Mouse (Mus musculus) neural tube, embryonic 13.5 days (tissue): ENCODE measurements around the gene Ppp6r1. TPM values are rescaled to one million over a fixed set of nuclear protein-coding genes. Genes with fewer than 3 reads are reported as not detected.

Experiments used
- ATAC-seq: fragments of 200-750 bp; cut with Nextera tagmentation; 2 replicates; pipeline ENCODE4 v1.8.0; 2017; ENCODE audit warnings: low read depth, mild to moderate bottlenecking, moderate TSS enrichment, moderate library complexity
- H3K27ac ChIP-seq: fragments of 300-500 bp; sonication (generic); replicated peaks from 2 replicates; pipeline ENCODE4 v1.5.1; 2015; ENCODE audit warnings: moderate library complexity, mild to moderate bottlenecking, inconsistent platforms
- H3K27me3 ChIP-seq: fragments of 300-500 bp; sonication (generic); 2 replicates; pipeline ENCODE4 v1.6.1; 2015; ENCODE audit warnings: mild to moderate bottlenecking, inconsistent platforms
- H3K36me3 ChIP-seq: fragments of 300-500 bp; sonication (generic); 2 replicates; pipeline ENCODE4 v1.6.1; 2015; ENCODE audit warnings: mild to moderate bottlenecking, inconsistent platforms
- H3K4me1 ChIP-seq: fragments of 300-500 bp; sonication (generic); replicated peaks from 2 replicates; pipeline ENCODE4 v1.6.1; 2015; ENCODE audit warnings: inconsistent platforms
- H3K4me2 ChIP-seq: fragments of 300-500 bp; sonication (generic); 2 replicates; pipeline ENCODE4 v1.6.1; 2015; ENCODE audit warnings: inconsistent platforms, mild to moderate bottlenecking, moderate library complexity
- H3K4me3 ChIP-seq: fragments of 300-500 bp; sonication (generic); 2 replicates; pipeline ENCODE4 v1.5.1; 2015; ENCODE audit warnings: mild to moderate bottlenecking, inconsistent platforms
- H3K9ac ChIP-seq: fragments of 300-500 bp; sonication (generic); 2 replicates; pipeline ENCODE4 v1.6.1; 2015; ENCODE audit warnings: moderate library complexity, mild to moderate bottlenecking, inconsistent platforms
- H3K9me3 ChIP-seq: fragments of 300-500 bp; sonication (generic); 2 replicates; pipeline ENCODE4 v1.6.1; 2016; ENCODE audit warnings: inconsistent platforms
- WGBS: fragments of 180-500 bp; shearing (Covaris S2); methylation state at CpG from one replicate; pipeline ENCODE4 v1.1.7; 2015; 5-methylcytosine and 5-hydroxymethylcytosine counted together
- polyA plus RNA-seq: library from polyadenylated mRNA; unstranded; fragments of >200 nt; fragmentation: Nextera tagmentation; extraction: Ambion mirVana; gene quantifications from 2 replicates; pipeline ENCODE4 v1.2.1, GENCODE M21; 2015

The Ppp6r1 gene
- polyA plus RNA-seq, 1 experiment from 2014 or later, result 10.3 TPM

- Histone ChIP-seq H3K36me3 (0 out of 2 replicates have a peak, but pooled peaks cover 10% of the 10 kb centered on the region), H3K27ac (no peak overlapping the region), H3K27me3 (no peaks in the 10 kb centered on the region), H3K4me3 (peak overlapping the region; percentile 90), H3K4me1 (peaks cover 75% of the 10 kb centered on the region), H3K9ac (peak overlapping the region; percentile 96), H3K4me2 (peak overlapping the region; percentile 98), H3K9me3 (no peaks in the 10 kb centered on the region)
- ATAC-seq, result no peak
- 68% methylated on average over 1 of the region's 1 CpGs for WGBS
These were observed 2.0 kb downstream of the Ppp6r1 start for GRCm38 (mm10) chr7:4656818-4657217.

GRCm38 (mm10) chr7:4655916-4656315, 2.9 kb downstream of the Ppp6r1 start:
- no peak for ATAC-seq
- Histone ChIP-seq H3K27me3 (no peaks in the 10 kb centered on the region), H3K27ac (no peak overlapping the region), H3K9ac (0 out of 2 replicates have a peak overlapping the region, but pooled peaks have one; percentile 32), H3K9me3 (no peaks in the 10 kb centered on the region), H3K4me2 (peak overlapping the region; percentile 98; the same call in 1 of the 2 replicates), H3K4me1 (peaks cover 82% of the 10 kb centered on the region), H3K36me3 (peaks cover 16% of the 10 kb centered on the region; the same call in 1 of the 2 replicates), H3K4me3 (no peak overlapping the region)
- 72% methylated on average over 1 of the region's 1 CpGs for WGBS

- Histone ChIP-seq H3K27ac (no peak overlapping the region), H3K4me3 (no peak overlapping the region), H3K4me1 (peaks cover 78% of the 10 kb centered on the region), H3K9ac (no peak overlapping the region), H3K9me3 (no peaks in the 10 kb centered on the region), H3K4me2 (no peak overlapping the region), H3K27me3 (no peaks in the 10 kb centered on the region), H3K36me3 (peaks cover 16% of the 10 kb centered on the region; the same call in 1 of the 2 replicates)
- ATAC-seq, result no peak
- WGBS, result 91% methylated on average over 4 of the region's 4 CpGs
These were observed 3.4 kb downstream of the Ppp6r1 start for GRCm38 (mm10) chr7:4655393-4655792.

- peaks cover 69% of the 10 kb centered on the region for H3K4me1 ChIP-seq
- H3K27me3 ChIP-seq, result no peaks in the 10 kb centered on the region
- H3K4me2 ChIP-seq, result no peak overlapping the region
- WGBS, result 93% methylated on average over 2 of the region's 2 CpGs
- H3K36me3 ChIP-seq, result peaks cover 16% of the 10 kb centered on the region; the same call in 1 of the 2 replicates
- no peak overlapping the region for H3K27ac ChIP-seq
- H3K9ac ChIP-seq, result no peak overlapping the region
- no peak overlapping the region for H3K4me3 ChIP-seq
- H3K9me3 ChIP-seq, result no peaks in the 10 kb centered on the region
- ATAC-seq, result no peak
These were observed 4.6 kb downstream of the Ppp6r1 start for GRCm38 (mm10) chr7:4654221-4654620.

GRCm38 (mm10) chr7:4653780-4654179, 5.0 kb downstream of the Ppp6r1 start:
- Histone ChIP-seq H3K9me3 (no peaks in the 10 kb centered on the region), H3K36me3 (peaks cover 16% of the 10 kb centered on the region; the same call in 1 of the 2 replicates), H3K27ac (no peak overlapping the region), H3K4me1 (peaks cover 69% of the 10 kb centered on the region), H3K4me3 (no peak overlapping the region), H3K27me3 (no peaks in the 10 kb centered on the region), H3K9ac (peak overlapping the region; percentile 38; the same call in 1 of the 2 replicates), H3K4me2 (no peak overlapping the region)
- WGBS, result 85% methylated on average over 7 of the region's 7 CpGs
- ATAC-seq, result no peak

- Histone ChIP-seq H3K27me3 (no peaks in the 10 kb centered on the region), H3K9ac (peak overlapping the region; percentile 38; the same call in 1 of the 2 replicates), H3K36me3 (peaks cover 16% of the 10 kb centered on the region; the same call in 1 of the 2 replicates), H3K4me2 (no peak overlapping the region), H3K9me3 (no peaks in the 10 kb centered on the region), H3K4me3 (no peak overlapping the region), H3K4me1 (peaks cover 69% of the 10 kb centered on the region), H3K27ac (no peak overlapping the region)
- WGBS, result 92% methylated on average over 5 of the region's 5 CpGs
- no peak for ATAC-seq
These were observed 5.5 kb downstream of the Ppp6r1 start for GRCm38 (mm10) chr7:4653351-4653750.

- Histone ChIP-seq H3K27ac (no peak overlapping the region), H3K4me2 (no peak overlapping the region), H3K9me3 (no peaks in the 10 kb centered on the region), H3K4me3 (no peak overlapping the region), H3K36me3 (peaks cover 16% of the 10 kb centered on the region; the same call in 1 of the 2 replicates), H3K9ac (0 out of 2 replicates have a peak overlapping the region, but pooled peaks have one; percentile 38), H3K4me1 (peaks cover 65% of the 10 kb centered on the region), H3K27me3 (no peaks in the 10 kb centered on the region)
- ATAC-seq, result no peak
- WGBS, result over 99% methylated on average over 5 of the region's 5 CpGs
These were observed 6.1 kb downstream of the Ppp6r1 start for GRCm38 (mm10) chr7:4652726-4653125.

- Histone ChIP-seq H3K27ac (no peak overlapping the region), H3K9me3 (no peaks in the 10 kb centered on the region), H3K27me3 (no peaks in the 10 kb centered on the region), H3K4me3 (no peak overlapping the region), H3K4me1 (peaks cover 54% of the 10 kb centered on the region), H3K4me2 (no peak overlapping the region), H3K36me3 (peaks cover 24% of the 10 kb centered on the region), H3K9ac (no peak overlapping the region)
- 77% methylated on average over 8 of the region's 8 CpGs for WGBS
- ATAC-seq, result no peak
These were observed 7.2 kb downstream of the Ppp6r1 start for GRCm38 (mm10) chr7:4651581-4651980.

GRCm38 (mm10) chr7:4647992-4648391, 10.8 kb downstream of the Ppp6r1 start:
- H3K9ac ChIP-seq, result no peak overlapping the region
- ATAC-seq, result no peak
- no peak overlapping the region for H3K27ac ChIP-seq
- H3K4me3 ChIP-seq, result no peak overlapping the region
- H3K27me3 ChIP-seq, result no peaks in the 10 kb centered on the region
- 91% methylated on average over 2 of the region's 2 CpGs for WGBS
- H3K36me3 ChIP-seq, result peaks cover 53% of the 10 kb centered on the region
- H3K9me3 ChIP-seq, result no peaks in the 10 kb centered on the region
- H3K4me1 ChIP-seq, result peaks cover 18% of the 10 kb centered on the region; the same call in 1 of the 2 replicates
- H3K4me2 ChIP-seq, result no peak overlapping the region

GRCm38 (mm10) chr7:4647291-4647690, 11.5 kb downstream of the Ppp6r1 start:
- Histone ChIP-seq H3K4me2 (no peak overlapping the region), H3K9ac (no peak overlapping the region), H3K4me1 (0 out of 2 replicates have a peak, but pooled peaks cover 12% of the 10 kb centered on the region), H3K36me3 (peaks cover 54% of the 10 kb centered on the region), H3K9me3 (no peaks in the 10 kb centered on the region), H3K27me3 (no peaks in the 10 kb centered on the region), H3K4me3 (no peak overlapping the region), H3K27ac (no peak overlapping the region)
- ATAC-seq, result no peak
- 66% methylated on average over 6 of the region's 6 CpGs for WGBS

GRCm38 (mm10) chr7:4646806-4647205, 12.0 kb downstream of the Ppp6r1 start:
- no peak overlapping the region for H3K4me2 ChIP-seq
- no peak overlapping the region for H3K9ac ChIP-seq
- H3K4me1 ChIP-seq, result 0 out of 2 replicates have a peak, but pooled peaks cover 7% of the 10 kb centered on the region
- ATAC-seq, result no peak
- 95% methylated on average over 3 of the region's 3 CpGs for WGBS
- peaks cover 59% of the 10 kb centered on the region for H3K36me3 ChIP-seq
- no peaks in the 10 kb centered on the region for H3K9me3 ChIP-seq
- no peak overlapping the region for H3K4me3 ChIP-seq
- no peak overlapping the region for H3K27ac ChIP-seq
- H3K27me3 ChIP-seq, result no peaks in the 10 kb centered on the region

GRCm38 (mm10) chr7:4643225-4643624, 15.6 kb downstream of the Ppp6r1 start:
- H3K9ac ChIP-seq, result no peak overlapping the region
- 93% methylated on average over 6 of the region's 6 CpGs for WGBS
- H3K36me3 ChIP-seq, result peaks cover 88% of the 10 kb centered on the region
- no peaks in the 10 kb centered on the region for H3K4me1 ChIP-seq
- H3K4me2 ChIP-seq, result no peak overlapping the region
- H3K27ac ChIP-seq, result no peak overlapping the region
- no peak overlapping the region for H3K4me3 ChIP-seq
- H3K9me3 ChIP-seq, result no peaks in the 10 kb centered on the region
- no peak for ATAC-seq
- no peaks in the 10 kb centered on the region for H3K27me3 ChIP-seq

- no peak for ATAC-seq
- Histone ChIP-seq H3K4me3 (no peak overlapping the region), H3K9me3 (no peaks in the 10 kb centered on the region), H3K36me3 (peaks cover 94% of the 10 kb centered on the region), H3K4me1 (no peaks in the 10 kb centered on the region), H3K9ac (no peak overlapping the region), H3K27me3 (no peaks in the 10 kb centered on the region), H3K27ac (no peak overlapping the region), H3K4me2 (no peak overlapping the region)
- WGBS, result 92% methylated on average over 7 of the region's 7 CpGs
These were observed 16.9 kb downstream of the Ppp6r1 start for GRCm38 (mm10) chr7:4641956-4642355.
